Mouse (Mus musculus): ENCODE data around the gene Krt88. TPM values are rescaled to one million over a fixed set of nuclear protein-coding genes. Genes with fewer than 3 reads are reported as not detected.

Krt88 gene
- polyA plus RNA-seq, 1 experiment from 2014 or later: not detected

DNA sequence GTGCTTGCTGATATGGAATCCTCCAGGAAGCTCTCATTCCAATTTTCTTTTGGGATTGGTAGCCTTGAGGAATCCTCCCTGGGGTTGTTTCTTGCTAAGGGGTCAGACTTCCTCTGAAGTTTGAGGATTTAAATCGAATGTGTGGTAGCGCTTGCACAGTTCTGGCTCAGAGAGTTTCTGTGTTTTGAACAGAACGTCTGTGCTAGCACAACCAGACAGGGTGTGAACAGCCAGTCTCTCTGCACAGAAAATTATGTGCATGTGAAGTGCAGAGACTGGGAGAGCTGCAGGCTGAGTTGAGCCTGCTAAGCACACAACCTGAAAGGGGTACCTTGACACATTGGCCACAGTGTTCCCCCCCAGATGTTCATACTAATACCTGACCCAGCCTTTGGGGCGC, 6.7 kb upstream of the Krt88 start:
- Histone ChIP-seq H3K4me2 (no peak overlapping the region), H3K27me3 (replicated peaks) (peaks cover 68% of the 10 kb centered on the region)
- 61% methylated on average over 4 of the region's 4 CpGs for WGBS

DNA sequence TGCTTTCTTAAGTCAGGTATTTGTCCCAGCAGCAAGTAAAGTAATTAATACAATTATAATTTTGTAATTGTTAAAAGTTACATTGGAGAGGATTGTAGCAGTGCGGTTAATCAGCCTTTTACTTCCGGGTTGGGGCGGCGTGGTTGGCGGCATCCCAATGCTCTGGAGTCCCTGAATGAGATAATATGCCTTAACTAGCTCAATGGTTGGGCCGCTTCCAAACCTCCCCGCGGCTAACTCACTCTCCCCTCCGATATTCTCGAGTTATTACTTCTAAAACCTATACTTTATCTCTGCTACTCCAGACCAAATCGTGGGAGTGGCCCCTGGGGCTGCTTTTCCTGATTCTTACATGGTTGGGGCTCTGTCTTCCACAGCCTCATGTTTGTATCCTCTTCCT, 972 bp upstream of the Krt88 start:
- ATAC-seq (ENCODE audit: extremely low read depth, insufficient number of reproducible peaks, low FRiP score, low TSS enrichment): no peak
- 52% methylated on average over 11 of the region's 11 CpGs for WGBS
- Histone ChIP-seq H3K36me3 (no peaks in the 10 kb centered on the region), H3K9ac (no peak overlapping the region), H3K27me3 (replicated peaks) (peaks cover 13% of the 10 kb centered on the region; the same call in 1 of the 2 replicates), H3K27ac (replicated peaks) (no peak overlapping the region), H3K4me1 (no peaks in the 10 kb centered on the region), H3K4me3 (no peak overlapping the region), H3K9me3 (no peaks in the 10 kb centered on the region), H3K4me2 (peak overlapping the region; percentile 26; the same call in 1 of the 2 replicates)

More for the DNA sequence above, 6.7 kb upstream of the Krt88 start:
- H3K27ac ChIP-seq (replicated peaks): no peak overlapping the region
- peaks cover 5% of the 10 kb centered on the region for H3K4me1 ChIP-seq
- no peak overlapping the region for H3K9ac ChIP-seq
- H3K4me3 ChIP-seq: no peak overlapping the region
- no peaks in the 10 kb centered on the region for H3K36me3 ChIP-seq
- H3K9me3 ChIP-seq: no peaks in the 10 kb centered on the region
- no peak for ATAC-seq (ENCODE audit: extremely low read depth, insufficient number of reproducible peaks, low FRiP score, low TSS enrichment)

DNA sequence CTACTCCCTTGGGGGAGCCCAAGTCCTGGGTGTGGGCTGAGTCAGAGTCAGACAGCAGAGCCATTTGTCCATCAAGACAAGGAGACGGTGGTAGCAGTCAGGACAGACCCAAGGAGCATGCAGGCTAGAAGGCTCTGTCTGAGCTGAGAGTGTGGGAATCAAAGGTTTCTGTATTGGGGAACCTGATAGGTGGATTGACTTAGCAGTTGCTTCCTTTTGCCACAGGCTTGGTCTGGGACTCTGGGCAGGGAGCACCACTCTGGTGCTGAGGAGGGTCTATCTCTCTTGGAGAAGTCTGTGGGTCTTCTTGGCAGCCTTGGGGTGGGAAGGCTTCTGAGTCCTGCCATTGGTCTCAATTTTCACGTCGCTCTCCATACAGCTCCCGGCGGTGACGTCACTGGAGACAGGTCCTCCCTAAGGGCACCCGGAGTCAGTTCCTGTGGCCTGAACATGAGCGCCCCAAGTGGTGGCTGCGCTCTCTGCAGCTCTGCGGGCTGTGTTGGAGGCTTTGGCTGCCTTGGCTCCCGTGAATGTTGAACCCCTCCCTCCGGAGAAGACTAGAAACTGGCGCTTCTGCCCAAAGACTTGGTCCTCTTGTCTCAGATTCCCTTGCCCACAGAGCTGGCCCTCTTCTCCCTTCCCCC, 5.7 kb downstream of the Krt88 start:
- Histone ChIP-seq H3K4me1 (peaks cover 6% of the 10 kb centered on the region; the same call in 1 of the 2 replicates), H3K27me3 (replicated peaks) (peaks cover 12% of the 10 kb centered on the region; the same call in 1 of the 2 replicates), H3K36me3 (no peaks in the 10 kb centered on the region), H3K9ac (no peak overlapping the region), H3K4me2 (peak overlapping the region; percentile 42), H3K9me3 (peaks cover 4% of the 10 kb centered on the region; the same call in 1 of the 2 replicates), H3K4me3 (no peak overlapping the region), H3K27ac (replicated peaks) (no peak overlapping the region)
- no peak for ATAC-seq (ENCODE audit: extremely low read depth, insufficient number of reproducible peaks, low FRiP score, low TSS enrichment)
- 6% methylated on average over 13 of the region's 13 CpGs for WGBS

DNA sequence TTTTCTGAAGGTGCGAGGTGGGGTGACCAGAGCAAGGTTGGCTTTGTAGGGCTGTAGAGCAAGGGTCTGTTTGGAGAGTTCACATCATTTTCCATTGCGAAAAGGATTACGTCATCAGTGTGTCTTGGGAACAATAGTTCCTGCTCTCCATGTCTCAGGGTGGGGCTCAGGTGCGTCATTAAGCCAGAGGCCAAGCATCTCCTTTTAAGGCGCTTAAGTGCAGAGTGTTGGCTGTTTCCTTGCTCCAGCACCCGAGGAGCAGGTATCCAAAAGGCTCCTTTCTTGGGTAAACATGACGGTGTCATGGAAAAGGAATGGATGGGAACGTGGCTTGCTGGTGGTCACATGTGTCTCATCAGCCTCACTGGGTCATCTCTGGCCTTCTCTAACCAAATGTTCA, 7.2 kb downstream of the Krt88 start:
- 83% methylated on average over 8 of the region's 8 CpGs for WGBS

DNA sequence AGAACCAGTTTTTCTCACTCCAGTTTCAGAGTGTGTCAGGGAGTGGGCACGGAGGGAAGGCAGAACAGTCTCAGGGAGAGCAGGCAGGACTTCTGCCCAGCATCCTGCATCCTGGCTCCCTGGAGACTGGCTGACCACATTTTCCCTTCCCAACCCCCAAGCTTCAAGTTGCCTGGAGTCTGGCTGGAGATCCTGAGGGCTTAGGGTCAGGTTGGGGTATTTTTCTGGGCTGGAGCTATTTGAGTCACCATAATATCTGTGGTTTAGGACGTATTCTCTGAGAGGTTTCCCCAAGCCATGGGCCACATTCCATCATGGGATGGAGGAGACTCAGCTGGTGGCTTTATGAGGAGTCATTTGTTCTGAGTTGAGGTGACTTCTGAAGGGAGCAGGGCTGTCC, 7.7 kb downstream of the Krt88 start:
- Histone ChIP-seq H3K4me2 (no peak overlapping the region), H3K4me1 (peaks cover 6% of the 10 kb centered on the region; the same call in 1 of the 2 replicates), H3K9me3 (peaks cover 4% of the 10 kb centered on the region; the same call in 1 of the 2 replicates), H3K27ac (replicated peaks) (no peak overlapping the region), H3K36me3 (no peaks in the 10 kb centered on the region), H3K9ac (no peak overlapping the region), H3K27me3 (replicated peaks) (peaks cover 12% of the 10 kb centered on the region; the same call in 1 of the 2 replicates), H3K4me3 (no peak overlapping the region)
- WGBS: 72% methylated on average over 2 of the region's 2 CpGs
- ATAC-seq (ENCODE audit: extremely low read depth, insufficient number of reproducible peaks, low FRiP score, low TSS enrichment): no peak

More for the DNA sequence above, 7.2 kb downstream of the Krt88 start:
- peaks cover 6% of the 10 kb centered on the region; the same call in 1 of the 2 replicates for H3K4me1 ChIP-seq
- H3K9me3 ChIP-seq: peaks cover 4% of the 10 kb centered on the region; the same call in 1 of the 2 replicates
- peaks cover 12% of the 10 kb centered on the region; the same call in 1 of the 2 replicates for H3K27me3 ChIP-seq (replicated peaks)
- H3K27ac ChIP-seq (replicated peaks): no peak overlapping the region
- H3K36me3 ChIP-seq: no peaks in the 10 kb centered on the region
- ATAC-seq (ENCODE audit: extremely low read depth, insufficient number of reproducible peaks, low FRiP score, low TSS enrichment): no peak
- H3K9ac ChIP-seq: no peak overlapping the region
- no peak overlapping the region for H3K4me3 ChIP-seq
- H3K4me2 ChIP-seq: no peak overlapping the region

DNA sequence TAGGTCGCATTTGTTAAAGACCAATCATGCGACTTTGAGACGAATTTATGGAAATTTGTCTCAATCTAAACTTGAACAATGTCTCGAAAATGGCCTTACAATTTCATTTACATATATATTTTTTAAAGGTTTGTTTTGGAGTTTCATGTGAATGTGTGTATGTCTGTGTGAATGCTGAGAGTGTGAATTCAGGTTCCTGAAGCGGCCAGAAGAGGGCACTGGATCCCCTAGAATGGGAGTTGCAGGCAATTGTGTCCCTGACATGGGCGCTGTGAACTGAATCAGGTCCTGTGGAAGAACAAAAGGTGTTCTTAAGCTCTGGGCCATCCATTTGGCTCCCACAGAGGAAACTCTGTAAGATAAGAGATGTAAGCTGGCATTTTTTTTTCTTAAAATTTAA, 8.3 kb downstream of the Krt88 start:
- no peak for ATAC-seq (ENCODE audit: extremely low read depth, insufficient number of reproducible peaks, low FRiP score, low TSS enrichment)

DNA sequence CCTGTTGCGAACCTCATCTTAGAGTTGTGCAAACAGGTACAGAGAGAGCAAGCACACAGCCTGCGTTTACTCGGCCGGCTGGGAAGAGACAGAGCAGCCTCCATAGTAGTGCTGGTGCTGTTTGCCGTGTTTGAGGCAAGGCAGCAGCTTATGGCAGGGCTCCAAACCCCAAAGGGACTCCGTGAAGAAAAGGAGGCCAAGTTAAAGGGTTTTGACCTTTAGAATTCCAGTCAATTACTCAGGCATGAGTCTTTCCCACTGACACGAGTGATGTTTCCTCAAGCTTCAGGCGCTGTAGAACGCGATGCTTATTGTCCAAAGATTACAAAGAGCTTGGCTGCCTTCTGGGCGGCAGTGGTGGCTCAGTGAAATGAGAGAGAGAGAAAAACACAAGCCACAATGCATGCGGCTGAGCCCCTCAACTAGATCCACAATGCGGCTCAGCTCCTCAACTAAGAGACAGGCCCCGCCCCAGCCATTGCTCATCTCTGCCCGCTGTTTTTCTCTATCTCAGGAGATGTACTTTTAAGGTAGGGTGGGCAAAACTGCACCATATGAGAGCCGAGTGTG, 10.9 kb downstream of the Krt88 start:
- Histone ChIP-seq H3K36me3 (no peaks in the 10 kb centered on the region), H3K27me3 (replicated peaks) (peaks cover 32% of the 10 kb centered on the region; the same call in 1 of the 2 replicates), H3K9me3 (peaks cover 4% of the 10 kb centered on the region; the same call in 1 of the 2 replicates), H3K27ac (replicated peaks) (no peak overlapping the region), H3K9ac (no peak overlapping the region), H3K4me2 (no peak overlapping the region), H3K4me3 (no peak overlapping the region), H3K4me1 (0 out of 2 replicates have a peak, but pooled peaks cover under 1% of the 10 kb centered on the region)
- no peak for ATAC-seq (ENCODE audit: extremely low read depth, insufficient number of reproducible peaks, low FRiP score, low TSS enrichment)
- WGBS: 67% methylated on average over 16 of the region's 16 CpGs

More for the DNA sequence above, 8.3 kb downstream of the Krt88 start:
- Histone ChIP-seq H3K27me3 (replicated peaks) (peaks cover 12% of the 10 kb centered on the region; the same call in 1 of the 2 replicates), H3K9me3 (peaks cover 4% of the 10 kb centered on the region; the same call in 1 of the 2 replicates), H3K36me3 (no peaks in the 10 kb centered on the region), H3K4me3 (no peak overlapping the region), H3K27ac (replicated peaks) (no peak overlapping the region), H3K4me1 (peaks cover 6% of the 10 kb centered on the region; the same call in 1 of the 2 replicates), H3K9ac (no peak overlapping the region), H3K4me2 (no peak overlapping the region)
- WGBS: 78% methylated on average over 6 of the region's 6 CpGs

DNA sequence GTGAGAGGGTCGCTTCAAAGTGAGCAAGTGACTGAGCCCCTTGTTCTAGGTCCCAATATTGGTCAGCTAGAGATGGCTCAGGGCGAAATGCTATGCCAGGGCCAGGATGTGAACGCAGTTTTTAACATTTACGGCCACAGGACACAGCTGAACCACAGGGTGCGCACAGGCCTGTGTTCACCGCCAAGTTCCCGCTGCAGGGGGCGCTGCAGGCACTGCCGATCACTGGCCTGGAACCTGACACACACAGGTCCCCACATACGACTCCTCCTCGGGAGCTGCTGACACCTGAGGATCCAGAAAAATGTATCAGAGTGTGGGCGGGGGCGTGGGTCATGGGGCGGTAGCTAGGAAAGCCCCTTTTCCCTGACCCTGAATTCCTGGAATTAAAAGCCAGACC, 11.7 kb downstream of the Krt88 start:
- Histone ChIP-seq H3K4me3 (no peak overlapping the region), H3K4me2 (no peak overlapping the region)
- WGBS: 74% methylated on average over 14 of the region's 14 CpGs

DNA sequence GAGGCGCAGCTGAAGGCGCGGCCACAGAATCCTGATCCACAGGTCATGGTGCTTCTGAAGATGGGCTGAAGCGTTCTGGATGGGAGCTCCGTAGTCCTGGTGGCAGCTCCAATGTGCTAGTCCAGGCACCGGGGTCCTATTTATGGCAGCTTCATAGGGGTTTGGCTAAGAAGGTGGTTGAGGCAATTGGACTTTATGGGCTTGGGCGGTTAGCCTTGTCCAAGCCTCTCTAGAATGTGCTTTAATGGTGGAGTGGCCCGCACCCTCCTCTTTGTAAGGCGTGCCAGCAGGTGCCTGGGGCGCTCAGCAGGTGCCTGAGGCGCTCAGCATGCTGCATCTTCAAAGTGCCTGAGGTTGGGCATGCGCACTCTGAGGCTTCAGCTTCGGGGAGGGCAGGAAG, 16.1 kb downstream of the Krt88 start, which contains the start of gene Krt81:
TSS of gene Krt81 (minus strand) at position 101 of the 400 bp plus-strand sequence.
- Histone ChIP-seq H3K9ac (no peak within 1 kb of the TSS), H3K4me2 (no peak within 1 kb of the TSS), H3K27me3 (replicated peaks) (peaks cover 28% of the 10 kb centered on the region; the same call in 1 of the 2 replicates), H3K4me3 (no peak within 1 kb of the TSS), H3K36me3 (no peaks in the 10 kb centered on the region), H3K4me1 (no peaks in the 10 kb centered on the region), H3K27ac (replicated peaks) (no peak within 1 kb of the TSS), H3K9me3 (no peaks in the 10 kb centered on the region)
- ATAC-seq (ENCODE audit: extremely low read depth, insufficient number of reproducible peaks, low FRiP score, low TSS enrichment): no peak
- 69% methylated on average over 13 of the region's 13 CpGs for WGBS

More for the DNA sequence above, 11.7 kb downstream of the Krt88 start:
- H3K9me3 ChIP-seq: peaks cover 4% of the 10 kb centered on the region; the same call in 1 of the 2 replicates
- H3K27ac ChIP-seq (replicated peaks): no peak overlapping the region
- no peaks in the 10 kb centered on the region for H3K4me1 ChIP-seq
- no peak for ATAC-seq (ENCODE audit: extremely low read depth, insufficient number of reproducible peaks, low FRiP score, low TSS enrichment)
- H3K9ac ChIP-seq: no peak overlapping the region
- H3K36me3 ChIP-seq: no peaks in the 10 kb centered on the region
- H3K27me3 ChIP-seq (replicated peaks): peaks cover 31% of the 10 kb centered on the region; the same call in 1 of the 2 replicates

DNA sequence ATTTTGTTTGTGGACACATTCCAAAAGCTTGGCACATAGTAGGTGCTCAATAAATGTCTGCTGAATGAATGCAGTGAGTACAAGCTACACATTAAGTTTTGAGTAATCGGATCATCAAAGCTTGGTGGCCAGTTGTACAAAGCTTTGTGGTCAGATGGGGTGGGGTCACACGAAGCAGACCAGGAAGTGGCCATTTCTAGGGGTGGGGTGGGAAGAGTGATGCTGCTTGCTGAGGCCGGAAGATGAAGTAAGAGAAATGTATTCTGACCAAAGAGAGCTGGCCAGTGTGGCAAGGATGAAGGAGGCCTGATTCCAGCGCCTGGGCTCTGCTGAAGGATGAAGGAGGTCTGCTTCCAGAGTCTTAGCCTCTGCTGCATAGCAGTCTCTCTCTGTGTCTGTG, 21.5 kb downstream of the Krt88 start:
- Histone ChIP-seq H3K4me2 (no peak overlapping the region), H3K27me3 (replicated peaks) (0 out of 2 replicates have a peak, but pooled peaks cover 4% of the 10 kb centered on the region), H3K4me3 (no peak overlapping the region), H3K9ac (no peak overlapping the region), H3K9me3 (no peaks in the 10 kb centered on the region), H3K4me1 (no peaks in the 10 kb centered on the region), H3K27ac (replicated peaks) (no peak overlapping the region), H3K36me3 (no peaks in the 10 kb centered on the region)
- ATAC-seq (ENCODE audit: extremely low read depth, insufficient number of reproducible peaks, low FRiP score, low TSS enrichment): no peak
- 75% methylated on average over 4 of the region's 4 CpGs for WGBS

DNA sequence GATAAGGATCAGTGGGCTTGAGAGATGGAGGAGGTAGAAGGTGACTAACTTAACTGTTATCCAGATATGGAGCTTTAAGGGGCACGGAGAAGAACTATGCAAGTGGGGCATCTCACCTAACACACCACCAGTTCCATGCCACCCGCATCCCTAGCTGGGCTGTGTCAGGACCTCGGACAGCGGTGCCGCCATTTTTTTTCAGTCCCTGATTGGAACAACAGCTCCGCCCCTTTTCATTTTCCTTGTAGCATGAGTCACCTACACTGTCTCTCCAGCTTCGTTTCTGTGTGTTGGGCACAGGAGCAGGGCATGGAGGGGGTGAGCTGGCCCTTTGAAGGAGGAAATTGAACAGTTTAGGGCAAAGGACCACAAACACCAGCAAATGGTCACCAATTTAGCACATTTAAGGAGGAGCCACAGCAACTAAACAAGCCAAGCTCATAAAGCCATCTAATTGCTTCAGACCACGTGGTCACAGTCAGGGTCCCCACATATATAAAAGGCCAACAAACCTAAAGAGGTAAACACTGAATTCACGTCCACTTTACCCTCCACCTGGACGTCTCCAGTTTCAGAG, 25.5 kb downstream of the Krt88 start, which contains the start of gene Krt86:
TSS of gene Krt86 (plus strand) at position 527 of the 577 bp plus-strand sequence.
- no peaks in the 10 kb centered on the region for H3K4me1 ChIP-seq
- no peak within 1 kb of the TSS for H3K9ac ChIP-seq
- peaks cover 20% of the 10 kb centered on the region for H3K27me3 ChIP-seq (replicated peaks)
- ATAC-seq (ENCODE audit: extremely low read depth, insufficient number of reproducible peaks, low FRiP score, low TSS enrichment): no peak
- no peaks in the 10 kb centered on the region for H3K36me3 ChIP-seq
- H3K4me2 ChIP-seq: no peak within 1 kb of the TSS
- no peaks in the 10 kb centered on the region for H3K9me3 ChIP-seq
- 22% methylated on average over 10 of the region's 10 CpGs for WGBS
- no peak within 1 kb of the TSS for H3K27ac ChIP-seq (replicated peaks)
- H3K4me3 ChIP-seq: no peak within 1 kb of the TSS
